Mouse (Mus musculus): Measurements from ENCODE around the gene Fgd4.

The Fgd4 gene

DNA sequence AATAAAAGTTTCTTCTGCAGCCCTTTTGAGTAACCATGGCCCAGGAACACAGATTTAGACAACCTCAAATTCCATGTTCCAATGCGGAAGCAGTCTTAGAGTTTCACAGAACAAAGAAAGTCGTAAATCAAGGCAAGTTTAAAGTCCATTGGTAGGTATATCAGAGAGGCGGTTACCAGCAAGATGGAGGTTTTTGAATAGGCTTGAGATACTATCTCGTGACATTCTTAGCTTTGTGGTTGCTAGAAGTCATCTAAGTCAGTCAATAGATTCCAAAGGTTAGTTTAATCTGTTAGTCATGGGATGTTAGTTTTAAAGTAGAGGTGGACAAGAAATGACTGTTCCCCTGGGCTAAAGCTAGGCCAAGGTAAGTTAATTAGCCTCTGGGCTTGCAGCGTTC lies at the start of gene Fgd4:
Fgd4 (minus strand) TSS at position 89 of the 400 bp plus-strand sequence.
- DNase-seq = no peak

- no peak for DNase-seq
These were observed 44.8 kb upstream of the Fgd4 start for GRCm38 (mm10) chr16:16645148-16645547.

DNA sequence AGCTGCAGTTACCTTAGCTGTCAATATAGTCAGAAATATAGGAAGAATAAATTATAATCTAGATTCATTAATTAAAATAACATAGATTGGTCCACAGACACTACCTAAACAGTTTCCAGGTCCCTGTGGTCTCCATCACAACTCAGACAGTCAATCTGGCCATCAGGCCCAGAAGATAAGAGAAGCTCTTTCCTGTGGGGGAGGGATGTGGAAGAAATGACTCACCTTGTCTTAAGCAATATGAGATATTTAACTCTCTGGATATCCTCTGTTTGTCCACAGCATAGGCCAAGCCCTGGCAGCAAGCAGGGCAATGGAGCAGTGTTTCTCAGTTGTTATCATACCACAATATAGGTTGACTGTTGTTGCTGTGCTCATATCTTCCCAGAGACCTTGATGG lies 33.4 kb upstream of the Fgd4 start:
- DNase-seq = no peak

DNA sequence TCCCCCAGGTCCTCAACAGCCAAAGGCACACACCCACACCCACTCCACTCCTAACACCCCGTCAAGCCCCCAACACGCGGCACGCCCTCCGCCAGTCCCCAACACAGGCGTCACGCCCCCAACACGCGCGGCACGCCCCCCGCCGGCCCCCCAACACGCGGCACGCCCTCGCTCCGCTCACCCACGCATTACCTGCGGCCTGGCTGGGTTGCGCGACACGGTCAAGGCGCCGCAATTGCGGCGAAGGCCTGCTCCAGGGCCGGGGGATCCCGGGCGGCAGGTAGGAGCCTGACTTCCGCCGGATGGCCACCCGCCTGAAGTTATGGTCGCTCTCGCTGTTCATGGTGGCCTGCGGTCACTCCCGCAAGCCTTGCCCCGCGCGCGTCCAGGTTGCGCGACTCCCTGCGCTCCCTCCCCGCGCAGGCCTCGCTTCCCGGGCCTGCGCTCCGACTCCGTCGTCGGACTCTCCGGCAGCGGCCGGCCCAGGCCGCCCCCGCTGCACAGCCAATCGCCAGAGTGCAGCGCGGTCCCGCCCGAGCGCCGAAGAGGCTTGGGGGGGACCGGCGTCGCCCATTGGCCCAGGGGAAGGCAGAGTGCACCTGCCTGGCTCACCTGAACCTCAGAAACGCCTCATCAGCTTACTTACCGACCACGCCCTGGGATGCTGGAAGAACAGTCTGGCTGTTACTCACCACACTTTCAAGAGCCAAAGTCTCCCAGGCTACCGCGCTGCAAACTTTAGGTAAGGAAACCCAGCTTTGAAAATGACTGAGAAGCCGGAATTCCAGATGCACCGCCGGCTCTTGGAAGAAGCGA lies 555 bp downstream of the Fgd4 start:
- peak; percentile 8 to 13 for DNase-seq

- DNase-seq = no peak
These were observed 3.8 kb downstream of the Fgd4 start for GRCm38 (mm10) chr16:16596582-16596981.

DNA sequence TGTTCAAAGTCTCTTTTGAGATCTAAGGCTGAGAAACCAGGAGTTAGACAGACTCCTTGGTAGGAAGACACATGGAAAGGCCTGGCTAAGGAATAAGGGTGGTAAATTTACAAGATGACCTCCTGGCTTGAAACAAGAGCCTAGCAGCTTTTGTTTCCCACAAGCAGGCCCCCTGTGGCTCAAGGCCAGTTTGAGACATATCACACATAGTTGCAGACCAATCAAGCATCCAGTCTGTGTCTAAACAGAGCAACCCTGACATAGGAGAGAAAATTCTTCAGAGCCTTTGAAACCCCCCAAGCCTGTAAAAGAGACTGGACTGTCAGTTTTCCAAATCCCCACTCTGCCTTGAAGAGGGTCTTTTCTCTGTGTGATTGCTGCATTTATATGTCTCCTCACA lies 7.7 kb downstream of the Fgd4 start:
- DNase-seq = no peak

- DNase-seq = peak; percentile 40 to 44
These were observed 15.8 kb downstream of the Fgd4 start for GRCm38 (mm10) chr16:16584409-16585032.

GRCm38 (mm10) chr16:16576556-16576955 lies 23.8 kb downstream of the Fgd4 start:
- no peak for DNase-seq

GRCm38 (mm10) chr16:16574508-16574907 lies 25.8 kb downstream of the Fgd4 start:
- DNase-seq = no peak

DNA sequence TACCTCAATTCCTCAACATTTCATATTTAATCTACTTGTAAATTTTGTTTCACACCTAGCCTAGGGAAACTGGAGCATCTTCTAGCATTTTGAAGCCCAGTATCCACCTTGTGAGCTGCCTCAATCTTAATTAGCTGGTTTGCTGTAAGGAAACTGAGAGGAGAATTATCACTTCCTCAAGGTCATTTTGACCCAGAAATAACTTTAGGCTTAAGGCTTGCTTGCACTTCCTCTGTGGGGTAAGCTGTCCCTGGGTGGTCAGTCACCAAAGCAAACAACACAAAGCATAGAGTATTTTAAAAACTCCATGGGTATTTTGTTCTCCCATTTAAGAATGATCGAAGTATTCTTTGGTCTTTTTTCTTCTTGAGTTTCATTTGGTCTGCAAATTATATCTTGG lies 27.2 kb downstream of the Fgd4 start:
- no peak for DNase-seq

- DNase-seq = no peak
These were observed 29.0 kb downstream of the Fgd4 start for GRCm38 (mm10) chr16:16571356-16571755.

- no peak for DNase-seq
These were observed 33.6 kb downstream of the Fgd4 start for GRCm38 (mm10) chr16:16566786-16567185.

- no peak for DNase-seq
These were observed 34.1 kb downstream of the Fgd4 start for GRCm38 (mm10) chr16:16566215-16566614.

GRCm38 (mm10) chr16:16565786-16566185 lies 34.6 kb downstream of the Fgd4 start:
- DNase-seq = no peak

DNA sequence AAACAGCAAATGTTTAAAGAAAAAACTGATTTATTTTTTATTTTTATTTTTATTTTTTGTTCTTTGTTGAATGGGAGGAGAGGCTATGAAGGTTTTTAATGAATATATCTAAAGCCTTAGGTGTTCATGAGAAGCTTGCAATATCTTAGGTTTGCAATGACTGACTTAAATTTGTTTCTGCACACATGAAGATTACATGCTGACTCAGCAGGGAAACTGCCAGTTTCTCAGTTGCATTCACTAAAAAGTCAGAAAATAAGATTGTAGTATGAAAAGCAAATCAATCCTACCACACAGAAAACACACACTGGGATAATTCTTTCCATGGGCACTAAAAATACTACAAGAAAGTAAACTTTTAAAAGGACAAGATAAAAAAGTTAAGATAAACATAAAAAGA lies 39.6 kb downstream of the Fgd4 start:
- no peak for DNase-seq

GRCm38 (mm10) chr16:16559878-16560531 lies 40.3 kb downstream of the Fgd4 start:
- DNase-seq = no peak

- no peak for DNase-seq
These were observed 41.1 kb downstream of the Fgd4 start for GRCm38 (mm10) chr16:16559016-16559877.

- no peak for DNase-seq
These were observed 42.6 kb downstream of the Fgd4 start for GRCm38 (mm10) chr16:16557738-16558137.

DNA sequence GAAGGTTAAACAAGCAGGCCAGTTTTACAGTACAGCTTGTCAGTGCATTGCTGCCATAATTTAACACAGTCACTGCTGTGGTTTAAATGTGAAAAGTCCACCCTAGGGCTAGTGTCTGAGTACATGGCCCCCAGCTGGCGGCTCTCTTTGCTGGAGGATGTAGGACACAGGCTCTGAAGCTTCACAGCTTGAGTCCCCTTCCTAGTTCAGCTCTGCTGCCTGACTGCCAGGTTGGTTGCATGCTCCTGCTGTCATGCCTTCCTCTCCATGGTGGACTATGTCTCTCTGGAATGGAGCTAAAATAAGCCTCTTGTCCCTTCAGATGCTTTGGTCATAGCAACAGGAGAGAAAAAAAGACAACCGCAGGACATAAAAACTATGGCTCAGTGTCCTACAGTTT lies 46.3 kb downstream of the Fgd4 start:
- no peak for DNase-seq

DNA sequence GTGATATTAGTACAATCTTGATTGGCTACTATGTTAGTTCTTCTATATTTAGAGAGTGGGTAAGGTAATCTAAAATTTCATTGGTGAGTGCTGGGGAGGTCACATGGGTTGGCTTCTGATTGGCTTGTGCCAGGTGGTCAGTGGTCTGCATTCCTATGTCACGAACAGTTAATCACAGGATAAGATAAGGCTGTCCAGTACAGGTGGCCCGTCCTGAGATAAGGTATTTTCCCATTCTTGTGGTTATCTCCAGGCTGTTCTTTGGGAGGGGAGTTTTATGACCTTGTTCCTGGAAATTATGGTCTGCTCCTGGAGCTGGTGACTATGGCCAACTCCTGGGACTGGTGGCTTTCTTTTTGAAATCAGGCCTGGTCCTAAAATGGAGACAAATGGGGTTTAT lies 48.2 kb downstream of the Fgd4 start:
- DNase-seq = no peak

- DNase-seq = no peak
These were observed 51.2 kb downstream of the Fgd4 start for GRCm38 (mm10) chr16:16549105-16549504.

DNA sequence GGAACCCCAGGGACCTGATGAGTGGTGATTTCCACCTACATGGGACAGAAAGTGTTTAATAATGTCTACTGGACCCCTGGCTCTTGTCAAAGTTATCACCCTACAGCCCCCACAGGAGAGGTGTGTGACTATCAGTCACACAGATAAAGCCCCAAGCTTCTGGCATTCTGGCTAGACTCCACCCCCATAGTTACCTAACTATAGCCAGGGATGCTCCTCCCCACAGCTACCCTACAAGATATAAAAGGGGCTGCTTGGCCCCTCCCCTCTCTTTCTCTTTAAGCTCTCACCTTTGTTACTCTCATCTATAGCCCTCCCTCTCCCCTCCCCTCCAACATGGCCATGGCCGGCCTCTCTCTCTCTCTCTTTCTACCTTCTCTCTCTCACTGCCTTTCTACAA lies 53.7 kb downstream of the Fgd4 start:
- no peak for DNase-seq

- no peak for DNase-seq
These were observed 57.4 kb downstream of the Fgd4 start for GRCm38 (mm10) chr16:16542956-16543441.

Measured in thymus, postnatal 36 days (tissue).